Mouse (Mus musculus) intestine, embryonic 15.5 days (tissue): ENCODE measurements around the gene Sacm1l. TPM values are rescaled to one million over a fixed set of nuclear protein-coding genes. Genes with fewer than 3 reads are reported as not detected.

ENCODE experiments used
- ATAC-seq: fragments of 200-750 bp; cut with Nextera tagmentation; 2 replicates; pipeline ENCODE4 v1.8.0; 2017; ENCODE audit warnings: moderate TSS enrichment, moderate library complexity
- H3K27ac ChIP-seq: fragments of 300-500 bp; sonication (generic); 2 replicates; pipeline ENCODE4 v1.5.1; 2015; ENCODE audit warnings: mild to moderate bottlenecking, inconsistent platforms
- H3K27me3 ChIP-seq: fragments of 300-500 bp; sonication (generic); replicated peaks from 2 replicates; pipeline ENCODE4 v1.6.1; 2015; ENCODE audit warnings: inconsistent platforms
- H3K36me3 ChIP-seq: fragments of 300-500 bp; sonication (generic); 2 replicates; pipeline ENCODE4 v1.6.1; 2015; ENCODE audit warnings: inconsistent platforms
- H3K4me1 ChIP-seq: fragments of 300-500 bp; sonication (generic); replicated peaks from 2 replicates; pipeline ENCODE4 v1.6.1; 2015; ENCODE audit warnings: inconsistent platforms
- H3K4me2 ChIP-seq: fragments of 300-500 bp; sonication (generic); replicated peaks from 2 replicates; pipeline ENCODE4 v1.6.1; 2015; ENCODE audit warnings: mild to moderate bottlenecking, inconsistent platforms
- H3K4me3 ChIP-seq: fragments of 300-500 bp; sonication (generic); replicated peaks from 2 replicates; pipeline ENCODE4 v1.5.1; 2015; ENCODE audit warnings: inconsistent platforms
- H3K9ac ChIP-seq: fragments of 300-500 bp; sonication (generic); 2 replicates; pipeline ENCODE4 v1.6.1; 2015; ENCODE audit warnings: inconsistent platforms
- H3K9me3 ChIP-seq: fragments of 300-500 bp; sonication (generic); 2 replicates; pipeline ENCODE4 v1.6.1; 2016; ENCODE audit warnings: inconsistent platforms
- WGBS: fragments of 180-500 bp; shearing (Covaris S2); methylation state at CpG from one replicate; pipeline ENCODE4 v1.1.7; 2015; 5-methylcytosine and 5-hydroxymethylcytosine counted together
- polyA plus RNA-seq: library from polyadenylated mRNA; unstranded; fragments of >200 nt; fragmentation: Nextera tagmentation; extraction: Ambion mirVana; gene quantifications from 2 replicates; pipeline ENCODE4 v1.2.1, GENCODE M21; 2015

Sacm1l gene
- polyA plus RNA-seq, 1 experiment from 2014 or later: 69.5 TPM

DNA sequence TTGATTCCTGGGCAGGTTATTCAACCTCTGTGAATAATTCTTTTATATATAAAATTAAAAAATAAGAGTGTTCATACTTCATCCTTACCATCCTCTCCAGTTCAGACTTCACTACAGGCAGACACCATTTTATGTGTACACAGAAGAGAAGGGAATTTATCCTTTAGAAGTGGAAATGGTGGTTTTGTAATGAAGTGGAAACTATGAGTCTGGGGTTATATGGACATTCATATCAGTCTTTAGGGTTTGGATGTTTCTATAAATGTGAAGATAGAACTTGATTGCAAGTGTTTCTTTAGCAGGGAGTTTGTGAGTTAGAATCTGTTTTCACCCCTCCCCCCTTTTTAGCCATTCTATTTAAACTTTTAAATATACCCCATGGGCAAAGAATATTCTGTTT, 1.7 kb downstream of the Sacm1l start:
- Histone ChIP-seq H3K27me3 (no peaks in the 10 kb centered on the region), H3K9ac (peak overlapping the region; percentile 90; the same call in 1 of the 2 replicates), H3K9me3 (no peaks in the 10 kb centered on the region), H3K4me1 (peaks cover 13% of the 10 kb centered on the region), H3K36me3 (no peaks in the 10 kb centered on the region), H3K4me2 (peak overlapping the region; percentile 57), H3K27ac (no peak overlapping the region), H3K4me3 (peak overlapping the region; percentile 80; the same call in 1 of the 2 replicates)
- no peak for ATAC-seq

DNA sequence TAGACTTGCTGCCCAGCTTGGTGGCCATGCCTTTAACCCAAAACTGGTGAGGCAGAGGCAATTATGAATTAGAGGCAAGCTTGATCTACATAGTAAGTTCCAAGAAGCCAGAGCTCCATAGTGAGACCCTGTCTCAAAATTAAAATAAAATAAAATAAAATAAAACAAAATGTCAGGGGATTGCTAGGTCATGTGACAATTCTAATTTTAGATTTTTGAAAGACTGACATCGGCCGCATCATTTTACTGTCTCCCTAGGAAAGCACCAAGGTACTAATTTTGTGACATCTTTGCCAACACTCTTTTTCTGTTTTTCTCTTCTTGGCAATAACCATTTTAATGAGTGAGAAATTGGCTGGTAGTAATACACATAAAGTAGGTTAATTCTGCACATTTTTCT, 7.1 kb downstream of the Sacm1l start:
- H3K4me2 ChIP-seq: no peak overlapping the region
- no peaks in the 10 kb centered on the region for H3K9me3 ChIP-seq
- H3K36me3 ChIP-seq: no peaks in the 10 kb centered on the region
- no peak overlapping the region for H3K27ac ChIP-seq
- no peak overlapping the region for H3K4me3 ChIP-seq
- no peak for ATAC-seq
- peaks cover 7% of the 10 kb centered on the region; the same call in 1 of the 2 replicates for H3K4me1 ChIP-seq
- H3K9ac ChIP-seq: no peak overlapping the region
- no peaks in the 10 kb centered on the region for H3K27me3 ChIP-seq
- 91% methylated on average over 2 of the region's 2 CpGs for WGBS

DNA sequence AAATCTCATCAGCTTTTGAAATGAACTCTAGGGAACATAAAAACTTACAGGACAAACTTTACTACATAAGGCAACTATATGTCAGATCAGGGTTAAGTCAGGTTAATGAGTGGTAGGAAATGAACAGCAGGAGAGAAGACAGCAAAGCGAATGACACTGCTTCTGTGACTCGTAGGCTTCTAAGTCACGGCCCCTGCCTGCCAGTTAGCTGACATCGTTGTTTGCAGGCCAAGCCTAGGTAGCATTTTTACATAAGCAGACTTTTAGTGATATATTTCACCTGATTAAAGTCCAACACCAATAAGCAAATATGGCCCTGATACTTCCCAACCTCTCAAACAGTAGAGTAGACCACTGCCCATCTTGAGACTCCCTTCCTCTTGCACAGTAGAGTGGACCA, 8.6 kb downstream of the Sacm1l start:
- Histone ChIP-seq H3K27me3 (no peaks in the 10 kb centered on the region), H3K36me3 (no peaks in the 10 kb centered on the region), H3K27ac (no peak overlapping the region), H3K4me2 (no peak overlapping the region), H3K9me3 (no peaks in the 10 kb centered on the region), H3K4me3 (no peak overlapping the region), H3K4me1 (0 out of 2 replicates have a peak, but pooled peaks cover 2% of the 10 kb centered on the region), H3K9ac (no peak overlapping the region)
- WGBS: 55% methylated on average over 4 of the region's 4 CpGs
- ATAC-seq: no peak

- Histone ChIP-seq H3K9me3 (no peaks in the 10 kb centered on the region), H3K9ac (no peak overlapping the region), H3K27me3 (no peaks in the 10 kb centered on the region), H3K36me3 (no peaks in the 10 kb centered on the region), H3K4me1 (0 out of 2 replicates have a peak, but pooled peaks cover 2% of the 10 kb centered on the region), H3K4me2 (no peak overlapping the region), H3K27ac (no peak overlapping the region), H3K4me3 (no peak overlapping the region)
- WGBS: 32% methylated on average over 1 of the region's 1 CpGs
- ATAC-seq: no peak
These were observed 9.5 kb downstream of the Sacm1l start for GRCm38 (mm10) chr9:123539093-123539492.

DNA sequence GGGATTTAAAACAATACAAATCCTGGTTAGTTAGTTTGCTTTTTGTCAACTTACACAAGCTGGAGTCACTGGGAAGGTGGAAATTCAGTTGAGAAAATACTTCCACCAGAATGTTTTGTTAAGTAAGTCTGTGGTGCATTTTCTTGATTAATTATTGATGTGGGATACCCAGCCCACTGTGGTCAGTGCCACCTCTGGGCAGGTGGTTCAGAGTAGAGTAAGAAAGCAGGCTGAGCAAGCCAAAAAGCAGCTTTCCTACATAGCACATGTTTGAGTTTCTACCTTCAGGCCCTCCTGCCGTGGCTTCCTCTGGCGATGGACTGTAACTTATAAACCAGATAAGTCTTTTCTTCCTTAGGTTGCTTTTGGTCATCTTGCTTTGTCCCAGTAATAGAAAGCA, 10.3 kb downstream of the Sacm1l start:
- 76% methylated on average over 2 of the region's 2 CpGs for WGBS
- no peaks in the 10 kb centered on the region for H3K27me3 ChIP-seq
- H3K4me3 ChIP-seq: no peak overlapping the region
- no peak overlapping the region for H3K27ac ChIP-seq
- 0 out of 2 replicates have a peak, but pooled peaks cover 2% of the 10 kb centered on the region for H3K4me1 ChIP-seq
- H3K36me3 ChIP-seq: no peaks in the 10 kb centered on the region
- no peaks in the 10 kb centered on the region for H3K9me3 ChIP-seq
- H3K9ac ChIP-seq: no peak overlapping the region
- H3K4me2 ChIP-seq: no peak overlapping the region
- no peak for ATAC-seq

GRCm38 (mm10) chr9:123554599-123554998, 25.0 kb downstream of the Sacm1l start:
- no peaks in the 10 kb centered on the region for H3K9me3 ChIP-seq
- WGBS: 53% methylated on average over 3 of the region's 3 CpGs
- H3K9ac ChIP-seq: no peak overlapping the region
- no peak overlapping the region for H3K4me2 ChIP-seq
- no peak overlapping the region for H3K27ac ChIP-seq
- peaks cover 18% of the 10 kb centered on the region for H3K36me3 ChIP-seq
- H3K4me3 ChIP-seq: no peak overlapping the region
- no peaks in the 10 kb centered on the region for H3K27me3 ChIP-seq
- H3K4me1 ChIP-seq: no peaks in the 10 kb centered on the region
- no peak for ATAC-seq

GRCm38 (mm10) chr9:123577360-123578192, 48.0 kb downstream of the Sacm1l start:
- Histone ChIP-seq H3K9ac (no peak overlapping the region), H3K4me1 (no peaks in the 10 kb centered on the region), H3K9me3 (no peaks in the 10 kb centered on the region), H3K27ac (no peak overlapping the region), H3K4me2 (no peak overlapping the region), H3K27me3 (no peaks in the 10 kb centered on the region), H3K36me3 (0 out of 2 replicates have a peak, but pooled peaks cover 5% of the 10 kb centered on the region), H3K4me3 (no peak overlapping the region)
- peak; percentile 63 for ATAC-seq
- WGBS: 77% methylated on average over 10 of the region's 10 CpGs

DNA sequence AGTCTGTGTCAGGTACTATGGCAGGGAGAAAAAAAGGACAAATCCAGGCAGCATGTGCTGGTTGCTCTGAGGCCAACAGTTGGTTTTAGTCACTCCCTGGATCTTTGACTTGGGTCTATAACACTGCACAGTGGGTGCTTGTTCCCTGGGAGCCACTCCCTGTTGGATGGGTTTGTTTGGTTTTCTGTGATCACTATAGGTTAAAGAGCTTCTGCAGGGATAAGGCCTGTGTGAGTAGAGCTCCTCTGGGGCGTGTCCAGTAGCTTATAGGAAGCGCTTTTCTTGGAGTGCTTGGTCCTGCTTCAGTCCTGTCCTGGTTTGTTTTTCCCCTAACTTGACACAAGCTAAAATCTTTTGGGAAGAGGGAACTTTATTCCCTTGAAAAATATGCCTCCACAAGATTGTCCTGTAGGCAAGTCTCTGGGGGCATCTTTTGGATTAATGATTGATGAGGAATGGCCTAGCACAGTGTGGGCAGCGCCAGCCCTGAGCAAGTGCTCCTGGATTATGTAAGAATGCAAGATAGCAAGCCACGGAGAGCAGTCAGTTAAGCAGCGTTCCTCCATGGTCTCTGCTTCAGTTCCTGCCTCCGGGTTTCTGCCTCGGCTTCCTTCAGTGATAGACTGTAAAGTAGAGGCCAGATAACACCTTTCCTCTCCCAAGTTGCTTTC, 59.8 kb downstream of the Sacm1l start:
- no peak overlapping the region for H3K4me3 ChIP-seq
- peak overlapping the region; percentile 4; the same call in 1 of the 2 replicates for H3K27ac ChIP-seq
- no peaks in the 10 kb centered on the region for H3K9me3 ChIP-seq
- H3K36me3 ChIP-seq: 0 out of 2 replicates have a peak, but pooled peaks cover 3% of the 10 kb centered on the region
- H3K4me2 ChIP-seq: no peak overlapping the region
- WGBS: 53% methylated on average over 7 of the region's 7 CpGs
- H3K9ac ChIP-seq: no peak overlapping the region
- no peaks in the 10 kb centered on the region for H3K4me1 ChIP-seq
- ATAC-seq: peak; percentile 98
- H3K27me3 ChIP-seq: no peaks in the 10 kb centered on the region

- H3K4me1 ChIP-seq: no peaks in the 10 kb centered on the region
- no peak overlapping the region for H3K4me3 ChIP-seq
- no peak for ATAC-seq
- H3K36me3 ChIP-seq: no peaks in the 10 kb centered on the region
- WGBS: 95% methylated on average over 4 of the region's 4 CpGs
- no peaks in the 10 kb centered on the region for H3K9me3 ChIP-seq
- no peaks in the 10 kb centered on the region for H3K27me3 ChIP-seq
- H3K4me2 ChIP-seq: no peak overlapping the region
- no peak overlapping the region for H3K27ac ChIP-seq
- no peak overlapping the region for H3K9ac ChIP-seq
These were observed 65.6 kb downstream of the Sacm1l start for GRCm38 (mm10) chr9:123595194-123595593.

DNA sequence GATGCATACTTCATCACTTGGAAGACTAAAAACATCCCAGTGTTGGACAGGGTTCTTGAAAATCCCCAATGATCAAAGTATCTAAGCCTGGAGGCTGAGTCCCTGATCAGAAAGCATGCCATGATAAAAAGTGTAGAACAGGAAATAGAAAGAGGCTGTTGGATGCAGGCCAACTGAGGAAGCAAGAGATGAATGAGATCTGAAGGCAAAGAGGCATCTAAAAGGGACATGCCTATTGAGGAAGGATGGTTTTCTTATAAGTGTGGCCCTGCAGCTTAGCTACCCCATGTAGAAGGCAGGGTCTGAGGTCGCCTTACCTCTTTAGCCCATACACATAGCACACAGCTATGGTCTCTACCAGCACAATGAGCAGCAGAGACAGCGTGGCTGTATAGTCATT, 67.4 kb downstream of the Sacm1l start:
- H3K4me1 ChIP-seq: no peaks in the 10 kb centered on the region
- no peaks in the 10 kb centered on the region for H3K36me3 ChIP-seq
- no peaks in the 10 kb centered on the region for H3K9me3 ChIP-seq
- no peak overlapping the region for H3K4me2 ChIP-seq
- no peak overlapping the region for H3K9ac ChIP-seq
- no peak overlapping the region for H3K27ac ChIP-seq
- ATAC-seq: no peak
- H3K4me3 ChIP-seq: no peak overlapping the region
- H3K27me3 ChIP-seq: no peaks in the 10 kb centered on the region
- WGBS: 96% methylated on average over 2 of the region's 2 CpGs

DNA sequence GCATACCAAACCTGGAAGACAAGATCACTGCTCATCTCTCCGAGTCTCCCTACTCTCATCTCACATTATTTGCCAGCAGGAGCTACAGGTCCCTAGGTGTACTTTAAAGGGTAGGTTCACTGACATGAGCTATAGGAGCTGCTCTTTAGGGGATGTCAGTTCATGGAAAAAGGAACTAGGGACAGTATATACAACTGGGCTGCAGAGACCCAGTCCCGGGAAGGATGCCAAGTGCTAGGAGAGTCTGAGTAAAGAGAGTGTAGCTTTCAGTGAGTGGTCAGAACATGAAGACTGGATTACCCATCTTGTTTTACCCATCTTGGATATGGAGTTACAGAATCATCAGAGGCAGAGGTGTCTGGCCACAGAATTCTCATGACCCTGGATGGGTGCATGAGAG, 67.8 kb downstream of the Sacm1l start:
- Histone ChIP-seq H3K4me1 (no peaks in the 10 kb centered on the region), H3K36me3 (no peaks in the 10 kb centered on the region), H3K4me3 (no peak overlapping the region), H3K4me2 (no peak overlapping the region), H3K27me3 (no peaks in the 10 kb centered on the region), H3K9ac (no peak overlapping the region), H3K27ac (no peak overlapping the region), H3K9me3 (no peaks in the 10 kb centered on the region)
- WGBS: 90% methylated on average over 2 of the region's 2 CpGs
- no peak for ATAC-seq

GRCm38 (mm10) chr9:123601529-123601928, 72.0 kb downstream of the Sacm1l start:
- H3K4me1 ChIP-seq: no peaks in the 10 kb centered on the region
- no peaks in the 10 kb centered on the region for H3K27me3 ChIP-seq
- no peaks in the 10 kb centered on the region for H3K36me3 ChIP-seq
- H3K9me3 ChIP-seq: no peaks in the 10 kb centered on the region
- no peak overlapping the region for H3K27ac ChIP-seq
- no peak overlapping the region for H3K4me3 ChIP-seq
- 69% methylated on average over 1 of the region's 1 CpGs for WGBS
- ATAC-seq: no peak
- no peak overlapping the region for H3K4me2 ChIP-seq
- H3K9ac ChIP-seq: no peak overlapping the region
